Mouse (Mus musculus) spleen, adult 2 months (tissue): Measurements from ENCODE around the gene Vmn2r45.
"Not testable (repeated sequence)": the region's sequence is repeated elsewhere in the genome, so short reads cannot be mapped to it uniquely, and the experiment has no call there.

Experiments used
- CTCF ChIP-seq: fragments of 200-500 bp; IDR thresholded peaks from 2 replicates; pipeline ENCODE4 v1.5.1; 2011; ENCODE audit warnings: mild to moderate bottlenecking, inconsistent platforms; ENCODE audit not compliant: insufficient read depth, insufficient read length, insufficient replicate concordance; ENCODE audit errors: extremely low read depth
- POLR2A ChIP-seq: fragments of 200-500 bp; IDR thresholded peaks from 2 replicates; pipeline ENCODE4 v1.6.1; 2011; ENCODE audit warnings: low read depth, low read length, inconsistent platforms

DNA sequence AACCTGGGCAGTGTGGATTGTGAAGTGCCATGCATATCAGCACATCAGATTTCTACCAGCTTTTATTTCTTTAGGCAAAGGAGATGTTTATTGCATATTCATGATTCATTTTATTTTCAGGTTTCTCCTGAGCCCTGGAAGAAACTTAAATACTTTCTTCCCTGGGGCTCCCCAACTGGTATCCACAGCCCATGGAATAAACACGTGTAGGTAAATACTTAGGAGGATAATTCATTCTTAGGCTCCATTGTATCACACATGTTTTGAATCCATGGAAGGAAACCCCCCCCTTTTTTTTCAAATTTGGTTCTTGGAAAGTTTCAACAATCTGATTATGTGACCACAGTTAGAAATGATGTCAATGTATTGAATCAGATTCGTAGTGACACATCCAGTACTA lies at the start of gene Vmn2r45:
- not testable (repeated sequence) for TF ChIP-seq CTCF, POLR2A
